Mouse (Mus musculus) heart, embryonic 11.5 days (tissue): ENCODE data around the gene Mroh2a. TPM values are rescaled to one million over a fixed set of nuclear protein-coding genes. Genes with fewer than 3 reads are reported as not detected.

ENCODE experiments used
- ATAC-seq: fragments of 200-750 bp; cut with Nextera tagmentation; replicated peaks from 2 replicates; pipeline ENCODE4 v1.8.0; 2017; ENCODE audit warnings: moderate library complexity; ENCODE audit not compliant: insufficient number of reproducible peaks, low FRiP score, low TSS enrichment
- H3K27ac ChIP-seq: fragments of 300-500 bp; sonication (generic); 2 replicates; pipeline ENCODE4 v1.5.1; 2014; ENCODE audit warnings: mild to moderate bottlenecking, low read depth, low read length
- H3K27me3 ChIP-seq: fragments of 300-500 bp; sonication (generic); 2 replicates; pipeline ENCODE4 v1.6.1; 2014; ENCODE audit warnings: mild to moderate bottlenecking, low read length, mixed read lengths; ENCODE audit not compliant: control insufficient read depth, insufficient read depth
- H3K36me3 ChIP-seq: fragments of 300-500 bp; sonication (generic); 2 replicates; pipeline ENCODE4 v1.6.1; 2014; ENCODE audit warnings: mild to moderate bottlenecking, low read length, moderate library complexity, mixed read lengths; ENCODE audit not compliant: control insufficient read depth, insufficient read depth
- H3K4me1 ChIP-seq: fragments of 300-500 bp; sonication (generic); 2 replicates; pipeline ENCODE4 v1.6.1; 2014; ENCODE audit warnings: low read length; ENCODE audit not compliant: control insufficient read depth, insufficient read depth
- H3K4me2 ChIP-seq: fragments of 300-500 bp; sonication (generic); 2 replicates; pipeline ENCODE4 v1.6.1; 2014; ENCODE audit warnings: mild to moderate bottlenecking, moderate library complexity
- H3K4me3 ChIP-seq: fragments of 300-500 bp; sonication (generic); 2 replicates; pipeline ENCODE4 v1.5.1; 2014; ENCODE audit warnings: low read depth, low read length
- H3K9ac ChIP-seq: fragments of 300-500 bp; sonication (generic); 2 replicates; pipeline ENCODE4 v1.6.1; 2014; ENCODE audit warnings: mild to moderate bottlenecking, low read depth, low read length, moderate library complexity
- H3K9me3 ChIP-seq: fragments of 300-500 bp; sonication (generic); replicated peaks from 2 replicates; pipeline ENCODE4 v1.6.1; 2016; ENCODE audit warnings: low read length; ENCODE audit not compliant: control insufficient read depth
- WGBS: fragments of 180-500 bp; shearing (Covaris S2); extraction: QIAGEN DNeasy Blood & Tissue Kit; methylation state at CpG from one replicate; pipeline ENCODE4 v1.1.7; 2014; ENCODE audit not compliant: insufficient replicate concordance; 5-methylcytosine and 5-hydroxymethylcytosine counted together
- polyA plus RNA-seq: library from polyadenylated mRNA; unstranded; fragments of >200 nt; fragmentation: Nextera tagmentation; extraction: Ambion mirVana; gene quantifications from 2 replicates; pipeline ENCODE4 v1.2.1, GENCODE M21; 2014

The Mroh2a gene
- polyA plus RNA-seq, 1 experiment from 2014 or later = 1.1 TPM

DNA sequence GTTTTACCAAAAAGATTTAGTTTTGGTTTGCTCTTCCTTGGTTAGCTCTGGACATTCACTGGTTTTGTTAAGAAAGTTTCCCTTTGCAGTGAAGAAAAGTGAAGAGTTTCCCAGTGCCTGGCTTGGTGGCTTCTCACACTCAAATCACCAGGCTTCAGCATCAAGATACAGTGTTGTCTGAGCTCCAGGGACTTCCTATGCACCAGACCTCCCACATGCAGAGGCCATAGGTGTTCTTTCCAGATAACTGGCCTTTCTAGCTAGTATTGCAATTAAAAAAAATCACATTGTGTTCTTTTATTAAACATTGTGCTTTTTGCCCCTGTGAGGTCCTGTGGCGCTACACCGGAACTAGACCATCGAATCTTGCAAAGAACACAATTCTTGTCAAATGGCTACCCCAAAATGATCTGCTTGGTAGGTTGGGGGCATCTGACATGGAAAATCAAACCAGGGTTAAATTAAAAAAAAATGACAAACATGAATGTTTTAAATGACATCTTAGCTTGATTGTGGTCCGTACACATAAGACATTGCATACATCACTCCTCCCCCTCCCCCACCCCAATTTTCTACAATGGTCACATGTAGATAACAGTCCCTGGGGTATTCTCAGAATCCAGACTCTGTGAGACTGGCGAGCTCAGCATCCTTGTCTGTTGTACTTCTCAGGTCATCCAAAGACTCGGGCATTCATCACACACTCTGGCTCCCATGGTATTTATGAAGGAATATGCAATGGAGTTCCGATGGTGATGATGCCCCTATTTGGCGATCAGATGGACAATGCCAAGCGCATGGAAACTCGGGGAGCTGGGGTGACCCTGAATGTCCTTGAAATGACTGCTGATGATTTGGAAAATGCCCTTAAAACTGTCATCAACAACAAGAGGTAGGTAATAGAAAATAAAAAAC, 11.1 kb upstream of the Mroh2a start:
- Histone ChIP-seq H3K4me1 (no peaks in the 10 kb centered on the region), H3K4me3 (no peak overlapping the region), H3K36me3 (peaks cover 2% of the 10 kb centered on the region; the same call in 1 of the 2 replicates), H3K4me2 (no peak overlapping the region), H3K9me3 (peaks cover 60% of the 10 kb centered on the region), H3K27me3 (no peaks in the 10 kb centered on the region), H3K9ac (no peak overlapping the region), H3K27ac (no peak overlapping the region)
- no peak for ATAC-seq
- WGBS = 62% methylated on average over 10 of the region's 10 CpGs

DNA sequence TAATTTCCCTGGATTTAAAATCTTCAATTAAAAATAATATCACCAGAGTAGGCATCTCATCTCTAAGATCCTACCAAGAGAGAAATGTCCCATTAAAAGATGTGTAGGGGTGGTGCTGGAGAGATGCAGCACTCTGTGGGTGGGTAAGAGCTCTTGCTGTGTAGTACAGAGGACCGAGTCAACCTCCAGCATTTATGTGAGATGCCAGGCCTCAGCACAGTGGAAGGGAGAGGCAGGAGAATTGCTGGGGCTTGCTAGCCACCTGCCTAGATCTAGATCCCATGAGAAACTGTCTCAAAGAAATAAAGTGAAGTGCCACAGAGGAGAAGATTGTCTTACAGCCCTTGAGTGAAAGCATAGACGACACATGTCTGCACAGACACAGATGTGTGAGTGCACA, 10.2 kb upstream of the Mroh2a start:
- no peak for ATAC-seq

GRCm38 (mm10) chr1:88217144-88217543, 9.6 kb upstream of the Mroh2a start:
- no peaks in the 10 kb centered on the region for H3K27me3 ChIP-seq
- H3K9ac ChIP-seq = no peak overlapping the region
- ATAC-seq = no peak
- no peak overlapping the region for H3K27ac ChIP-seq
- H3K4me3 ChIP-seq = no peak overlapping the region
- H3K9me3 ChIP-seq = peaks cover 52% of the 10 kb centered on the region
- no peaks in the 10 kb centered on the region; the same call in 1 of the 2 replicates for H3K36me3 ChIP-seq
- no peak overlapping the region for H3K4me2 ChIP-seq
- no peaks in the 10 kb centered on the region for H3K4me1 ChIP-seq
- WGBS = 53% methylated on average over 2 of the region's 2 CpGs

More for the DNA sequence above, 10.2 kb upstream of the Mroh2a start:
- Histone ChIP-seq H3K27ac (no peak overlapping the region), H3K4me3 (no peak overlapping the region), H3K27me3 (no peaks in the 10 kb centered on the region), H3K4me1 (no peaks in the 10 kb centered on the region), H3K36me3 (peaks cover 2% of the 10 kb centered on the region; the same call in 1 of the 2 replicates), H3K9ac (no peak overlapping the region), H3K9me3 (peaks cover 57% of the 10 kb centered on the region), H3K4me2 (no peak overlapping the region)
- 49% methylated on average over 2 of the region's 2 CpGs for WGBS

- H3K4me1 ChIP-seq = no peaks in the 10 kb centered on the region
- peaks cover 49% of the 10 kb centered on the region for H3K9me3 ChIP-seq
- H3K4me3 ChIP-seq = no peak overlapping the region
- no peaks in the 10 kb centered on the region for H3K27me3 ChIP-seq
- ATAC-seq = no peak
- H3K27ac ChIP-seq = no peak overlapping the region
- WGBS = 33% methylated on average over 3 of the region's 3 CpGs
- no peaks in the 10 kb centered on the region for H3K36me3 ChIP-seq
- no peak overlapping the region for H3K4me2 ChIP-seq
- H3K9ac ChIP-seq = no peak overlapping the region
These were observed 9.2 kb upstream of the Mroh2a start for GRCm38 (mm10) chr1:88217576-88217975.

DNA sequence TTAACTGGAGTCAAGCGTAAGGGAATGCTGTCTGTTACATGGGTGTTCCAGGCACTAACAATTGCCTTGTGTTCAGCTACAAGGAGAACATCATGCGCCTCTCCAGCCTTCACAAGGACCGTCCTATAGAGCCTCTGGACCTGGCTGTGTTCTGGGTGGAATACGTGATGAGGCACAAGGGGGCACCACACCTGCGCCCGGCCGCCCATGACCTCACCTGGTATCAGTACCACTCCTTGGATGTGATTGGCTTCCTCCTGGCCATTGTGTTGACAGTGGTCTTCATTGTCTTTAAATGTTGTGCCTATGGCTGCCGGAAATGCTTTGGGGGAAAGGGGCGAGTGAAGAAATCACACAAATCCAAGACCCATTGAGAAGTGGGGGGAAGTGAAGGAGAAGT, 8.7 kb upstream of the Mroh2a start:
- no peak overlapping the region for H3K4me2 ChIP-seq
- ATAC-seq = no peak
- no peak overlapping the region for H3K27ac ChIP-seq
- H3K36me3 ChIP-seq = no peaks in the 10 kb centered on the region
- H3K27me3 ChIP-seq = no peaks in the 10 kb centered on the region
- H3K4me1 ChIP-seq = no peaks in the 10 kb centered on the region
- H3K9me3 ChIP-seq = peaks cover 44% of the 10 kb centered on the region
- no peak overlapping the region for H3K9ac ChIP-seq
- WGBS = 68% methylated on average over 9 of the region's 9 CpGs
- no peak overlapping the region for H3K4me3 ChIP-seq

DNA sequence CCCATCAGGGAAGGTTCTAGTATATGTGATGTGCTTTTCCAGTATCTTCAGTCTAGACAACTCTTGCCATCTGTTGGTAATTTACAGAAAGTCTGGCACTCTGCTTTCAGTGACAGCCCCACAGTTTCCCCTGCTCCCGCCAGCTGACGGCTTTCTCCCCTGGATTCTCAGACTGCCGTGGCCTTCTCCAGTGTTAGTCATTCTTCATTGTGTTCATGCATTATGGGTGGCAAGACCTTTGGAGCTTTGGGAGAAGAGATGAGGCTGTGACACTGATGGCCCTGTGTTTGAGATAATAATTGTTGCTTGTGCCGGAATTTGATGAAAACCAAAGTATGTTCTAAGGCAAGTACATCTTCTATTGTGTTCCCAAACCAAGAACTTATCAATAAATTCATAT, 8.2 kb upstream of the Mroh2a start:
- H3K9me3 ChIP-seq = peaks cover 39% of the 10 kb centered on the region
- H3K9ac ChIP-seq = no peak overlapping the region
- H3K4me2 ChIP-seq = no peak overlapping the region
- ATAC-seq = no peak
- 49% methylated on average over 4 of the region's 4 CpGs for WGBS
- H3K36me3 ChIP-seq = no peaks in the 10 kb centered on the region
- H3K27me3 ChIP-seq = no peaks in the 10 kb centered on the region
- no peaks in the 10 kb centered on the region for H3K4me1 ChIP-seq
- H3K27ac ChIP-seq = no peak overlapping the region
- H3K4me3 ChIP-seq = no peak overlapping the region

GRCm38 (mm10) chr1:88219054-88219453, 7.7 kb upstream of the Mroh2a start:
- Histone ChIP-seq H3K36me3 (no peaks in the 10 kb centered on the region), H3K4me2 (no peak overlapping the region), H3K4me3 (no peak overlapping the region), H3K9me3 (peaks cover 34% of the 10 kb centered on the region), H3K9ac (no peak overlapping the region), H3K27ac (no peak overlapping the region), H3K27me3 (no peaks in the 10 kb centered on the region), H3K4me1 (no peaks in the 10 kb centered on the region)
- 18% methylated on average over 1 of the region's 1 CpGs for WGBS
- no peak for ATAC-seq

DNA sequence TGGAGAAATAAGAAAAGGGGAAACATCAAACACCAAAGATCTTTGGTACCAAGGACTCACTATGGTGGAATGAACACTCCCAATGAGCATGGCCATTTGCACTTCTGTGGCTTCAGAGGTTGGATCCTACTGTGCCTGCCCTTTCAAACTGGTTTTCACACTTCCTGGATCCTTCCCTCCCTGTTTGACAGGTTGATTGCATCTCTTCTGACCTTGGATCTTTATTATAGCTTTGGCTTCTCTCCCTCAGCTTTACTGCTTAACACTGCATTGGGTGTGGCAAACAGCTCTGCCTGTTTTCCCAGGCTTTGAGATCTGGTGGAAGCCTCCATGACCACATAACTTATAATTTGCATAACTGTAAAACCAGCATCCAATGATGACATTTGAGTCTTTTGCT, 6.5 kb upstream of the Mroh2a start:
- peaks cover 25% of the 10 kb centered on the region for H3K9me3 ChIP-seq
- H3K27me3 ChIP-seq = no peaks in the 10 kb centered on the region
- no peak overlapping the region for H3K4me3 ChIP-seq
- no peak overlapping the region for H3K27ac ChIP-seq
- H3K4me2 ChIP-seq = no peak overlapping the region
- no peaks in the 10 kb centered on the region for H3K36me3 ChIP-seq
- no peak overlapping the region for H3K9ac ChIP-seq
- ATAC-seq = no peak
- no peaks in the 10 kb centered on the region for H3K4me1 ChIP-seq

- no peaks in the 10 kb centered on the region for H3K36me3 ChIP-seq
- peaks cover 26% of the 10 kb centered on the region for H3K9me3 ChIP-seq
- 38% methylated on average over 2 of the region's 2 CpGs for WGBS
- no peak for ATAC-seq
- H3K4me1 ChIP-seq = no peaks in the 10 kb centered on the region
- no peak overlapping the region for H3K4me2 ChIP-seq
- no peaks in the 10 kb centered on the region for H3K27me3 ChIP-seq
- H3K9ac ChIP-seq = no peak overlapping the region
- no peak overlapping the region for H3K4me3 ChIP-seq
- no peak overlapping the region for H3K27ac ChIP-seq
These were observed 4.6 kb upstream of the Mroh2a start for GRCm38 (mm10) chr1:88222216-88222615.
